Mouse (Mus musculus): ENCODE results near the gene Hoxa1.

The Hoxa1 gene

GRCm38 (mm10) chr6:52170166-52170897 is 12.2 kb upstream of the Hoxa1 start:
- DNase-seq: no peak

GRCm38 (mm10) chr6:52169499-52170165 is 11.5 kb upstream of the Hoxa1 start:
- no peak for DNase-seq

GRCm38 (mm10) chr6:52168191-52169055 is 10.3 kb upstream of the Hoxa1 start:
- no peak for DNase-seq

- DNase-seq: no peak
Observed at GRCm38 (mm10) chr6:52167736-52168161, 9.6 kb upstream of the Hoxa1 start.

- no peak for DNase-seq
Observed at GRCm38 (mm10) chr6:52167176-52167575, 9.1 kb upstream of the Hoxa1 start.

- DNase-seq: no peak
Observed at GRCm38 (mm10) chr6:52166431-52167077, 8.4 kb upstream of the Hoxa1 start.

- DNase-seq: no peak
Observed at GRCm38 (mm10) chr6:52165441-52166370, 7.6 kb upstream of the Hoxa1 start.

GRCm38 (mm10) chr6:52164626-52165440 is 6.7 kb upstream of the Hoxa1 start, which contains the start of gene Hoxa2:
Gene Hoxa2 (minus strand): TSS chr6:52164831.
- DNase-seq: no peak

- DNase-seq: no peak
Observed at GRCm38 (mm10) chr6:52164051-52164625, 6.0 kb upstream of the Hoxa1 start.

- no peak for DNase-seq
Observed at GRCm38 (mm10) chr6:52163366-52164031, 5.4 kb upstream of the Hoxa1 start.

GRCm38 (mm10) chr6:52162611-52163365 is 4.7 kb upstream of the Hoxa1 start:
- no peak for DNase-seq

GRCm38 (mm10) chr6:52162093-52162380 is 3.9 kb upstream of the Hoxa1 start:
- no peak for DNase-seq

GRCm38 (mm10) chr6:52161336-52162092 is 3.4 kb upstream of the Hoxa1 start:
- no peak for DNase-seq

- DNase-seq: no peak
Observed at GRCm38 (mm10) chr6:52160511-52161335, 2.6 kb upstream of the Hoxa1 start.

GRCm38 (mm10) chr6:52159979-52160378 is 1.9 kb upstream of the Hoxa1 start:
- no peak for DNase-seq

- DNase-seq: no peak
Observed at GRCm38 (mm10) chr6:52159164-52159761, 1.1 kb upstream of the Hoxa1 start.

Data from right cerebral cortex, adult 18-20 months (tissue).